Mouse (Mus musculus) neural tube, embryonic 15.5 days (tissue): ENCODE results near the gene Iqcn. TPM values are rescaled to one million over a fixed set of nuclear protein-coding genes. Genes with fewer than 3 reads are reported as not detected.

Experiments
- ATAC-seq: fragments of 200-750 bp; cut with Nextera tagmentation; 2 replicates; pipeline ENCODE4 v1.8.0; 2017; ENCODE audit warnings: mild to moderate bottlenecking, moderate TSS enrichment, moderate library complexity; ENCODE audit not compliant: low FRiP score
- H3K27ac ChIP-seq: fragments of 300-500 bp; sonication (generic); replicated peaks from 2 replicates; pipeline ENCODE4 v1.5.1; 2015; ENCODE audit warnings: mild to moderate bottlenecking, inconsistent platforms
- H3K27me3 ChIP-seq: fragments of 300-500 bp; sonication (generic); replicated peaks from 2 replicates; pipeline ENCODE4 v1.6.1; 2015; ENCODE audit warnings: inconsistent platforms
- H3K36me3 ChIP-seq: fragments of 300-500 bp; sonication (generic); 2 replicates; pipeline ENCODE4 v1.6.1; 2015; ENCODE audit warnings: inconsistent platforms
- H3K4me1 ChIP-seq: fragments of 300-500 bp; sonication (generic); 2 replicates; pipeline ENCODE4 v1.6.1; 2015; ENCODE audit warnings: inconsistent platforms
- H3K4me2 ChIP-seq: fragments of 300-500 bp; sonication (generic); 2 replicates; pipeline ENCODE4 v1.6.1; 2015; ENCODE audit warnings: inconsistent platforms, mild to moderate bottlenecking, moderate library complexity
- H3K4me3 ChIP-seq: fragments of 300-500 bp; sonication (generic); replicated peaks from 2 replicates; pipeline ENCODE4 v1.5.1; 2015; ENCODE audit warnings: mild to moderate bottlenecking, inconsistent platforms
- H3K9ac ChIP-seq: fragments of 300-500 bp; sonication (generic); replicated peaks from 2 replicates; pipeline ENCODE4 v1.6.1; 2015; ENCODE audit warnings: mild to moderate bottlenecking, inconsistent platforms
- H3K9me3 ChIP-seq: fragments of 300-500 bp; sonication (generic); replicated peaks from 2 replicates; pipeline ENCODE4 v1.6.1; 2016; ENCODE audit warnings: inconsistent platforms
- WGBS: fragments of 180-500 bp; shearing (Covaris S2); methylation state at CpG from one replicate; pipeline ENCODE4 v1.1.7; 2015; ENCODE audit warnings: mixed read lengths; 5-methylcytosine and 5-hydroxymethylcytosine counted together
- polyA plus RNA-seq: library from polyadenylated mRNA; unstranded; fragments of >200 nt; fragmentation: Nextera tagmentation; extraction: Ambion mirVana; gene quantifications from 2 replicates; pipeline ENCODE4 v1.2.1, GENCODE M21; 2015

Iqcn gene
- polyA plus RNA-seq, 1 experiment from 2014 or later, result 0.04 TPM

DNA sequence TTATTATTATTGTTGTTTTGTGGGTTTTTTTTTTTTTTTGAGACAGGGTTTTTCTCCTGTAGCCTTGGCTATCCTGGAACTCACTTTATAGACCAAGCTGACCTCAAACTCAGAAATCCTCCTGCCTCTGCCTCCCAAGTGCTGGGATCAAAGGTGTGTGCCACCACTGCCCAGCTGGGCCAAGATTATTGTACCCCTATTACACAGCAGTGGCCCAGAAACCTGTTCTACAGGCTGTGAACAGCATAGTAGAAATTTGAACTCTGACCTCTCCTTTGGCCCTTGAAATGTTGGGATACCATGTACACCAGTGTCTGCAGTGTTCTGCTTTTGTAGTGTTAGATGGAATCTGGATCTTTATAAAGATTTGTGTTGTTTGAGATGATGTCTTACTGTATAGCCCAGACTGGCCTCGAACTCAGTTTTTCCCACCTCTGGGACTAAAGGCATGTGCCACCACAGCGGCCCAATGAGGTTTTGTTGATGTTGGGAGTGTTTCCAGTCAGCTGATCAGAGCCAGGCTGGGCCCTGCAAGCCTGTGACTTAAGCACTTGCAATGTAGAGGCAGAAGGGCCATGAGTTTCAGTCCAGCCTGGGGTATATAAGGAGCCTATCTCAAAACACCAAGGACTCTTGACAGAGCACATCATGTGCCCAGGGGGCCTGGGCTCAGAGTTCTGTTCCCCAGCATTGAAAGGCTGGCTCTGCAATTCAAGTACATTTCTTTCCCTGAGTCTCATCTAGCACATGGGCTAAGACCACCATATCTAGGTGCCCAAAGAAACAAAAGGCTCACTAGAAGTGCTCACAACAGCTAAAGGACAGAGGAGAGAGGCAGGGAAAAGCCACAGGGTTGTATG lies 1.0 kb upstream of the Iqcn start:
- H3K4me3 ChIP-seq, result no peak overlapping the region; the same call in 1 of the 2 replicates
- no peak overlapping the region for H3K27ac ChIP-seq
- H3K9me3 ChIP-seq, result no peaks in the 10 kb centered on the region
- no peaks in the 10 kb centered on the region for H3K27me3 ChIP-seq
- peaks cover 45% of the 10 kb centered on the region for H3K4me1 ChIP-seq
- H3K36me3 ChIP-seq, result no peaks in the 10 kb centered on the region; the same call in 1 of the 2 replicates
- peak overlapping the region; percentile 70 for H3K4me2 ChIP-seq
- 77% methylated on average over 2 of the region's 2 CpGs for WGBS
- no peak for ATAC-seq
- H3K9ac ChIP-seq, result no peak overlapping the region

DNA sequence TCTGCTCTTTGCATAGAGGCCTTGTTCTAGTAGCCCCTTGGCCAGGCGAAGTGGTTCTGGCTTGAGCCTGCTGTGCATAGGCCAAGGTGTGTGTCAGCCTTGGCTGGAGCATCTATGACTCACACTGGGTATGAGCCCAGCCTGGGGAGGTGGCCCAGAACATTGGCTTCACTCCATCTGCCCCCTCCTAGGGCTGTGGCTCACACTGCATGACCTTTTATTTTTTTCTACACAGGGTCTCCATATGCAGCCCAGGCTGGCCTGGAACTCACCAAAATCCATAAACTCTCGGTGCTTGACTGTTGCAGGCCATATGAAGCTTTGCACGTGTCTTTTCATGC lies 445 bp upstream of the Iqcn start:
- Histone ChIP-seq H3K4me3 (no peak overlapping the region), H3K9ac (no peak overlapping the region), H3K27ac (0 out of 2 replicates have a peak overlapping the region, but pooled peaks have one; percentile 33), H3K36me3 (no peaks in the 10 kb centered on the region; the same call in 1 of the 2 replicates), H3K9me3 (no peaks in the 10 kb centered on the region), H3K27me3 (no peaks in the 10 kb centered on the region), H3K4me1 (peaks cover 39% of the 10 kb centered on the region), H3K4me2 (peak overlapping the region; percentile 70)
- WGBS, result 86% methylated on average over 3 of the region's 3 CpGs
- no peak for ATAC-seq

DNA sequence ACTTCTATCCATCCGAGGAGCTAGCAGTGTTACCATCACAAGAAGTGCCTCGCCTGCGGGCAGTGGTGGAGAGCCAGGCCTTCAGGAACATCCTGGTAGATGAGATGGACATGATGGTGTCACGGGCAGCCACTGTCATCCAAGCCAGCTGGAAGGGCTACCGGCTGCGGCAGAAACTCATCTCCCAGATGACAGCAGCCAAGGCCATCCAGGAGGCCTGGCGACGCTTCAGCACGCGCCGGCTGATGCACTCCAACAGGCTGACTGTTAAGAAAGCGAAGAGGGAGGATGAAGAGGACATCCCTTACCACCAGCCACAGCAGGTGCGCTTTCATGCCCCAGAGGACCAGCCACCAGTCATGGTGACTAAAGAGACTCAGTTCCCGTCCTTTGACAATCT lies 5.0 kb downstream of the Iqcn start:
- Histone ChIP-seq H3K9me3 (no peaks in the 10 kb centered on the region), H3K27ac (no peak overlapping the region), H3K4me2 (no peak overlapping the region), H3K4me3 (no peak overlapping the region), H3K4me1 (peaks cover 8% of the 10 kb centered on the region), H3K36me3 (no peaks in the 10 kb centered on the region; the same call in 1 of the 2 replicates), H3K27me3 (no peaks in the 10 kb centered on the region), H3K9ac (no peak overlapping the region)
- ATAC-seq, result no peak
- 93% methylated on average over 14 of the region's 14 CpGs for WGBS

- Histone ChIP-seq H3K4me2 (no peak overlapping the region), H3K4me3 (no peak overlapping the region), H3K27me3 (no peaks in the 10 kb centered on the region), H3K27ac (no peak overlapping the region), H3K4me1 (no peaks in the 10 kb centered on the region), H3K9ac (no peak overlapping the region), H3K36me3 (no peaks in the 10 kb centered on the region), H3K9me3 (no peaks in the 10 kb centered on the region)
- no peak for ATAC-seq
- WGBS, result 95% methylated on average over 9 of the region's 9 CpGs
Observed at GRCm38 (mm10) chr8:70709794-70710193, 6.5 kb downstream of the Iqcn start.

DNA sequence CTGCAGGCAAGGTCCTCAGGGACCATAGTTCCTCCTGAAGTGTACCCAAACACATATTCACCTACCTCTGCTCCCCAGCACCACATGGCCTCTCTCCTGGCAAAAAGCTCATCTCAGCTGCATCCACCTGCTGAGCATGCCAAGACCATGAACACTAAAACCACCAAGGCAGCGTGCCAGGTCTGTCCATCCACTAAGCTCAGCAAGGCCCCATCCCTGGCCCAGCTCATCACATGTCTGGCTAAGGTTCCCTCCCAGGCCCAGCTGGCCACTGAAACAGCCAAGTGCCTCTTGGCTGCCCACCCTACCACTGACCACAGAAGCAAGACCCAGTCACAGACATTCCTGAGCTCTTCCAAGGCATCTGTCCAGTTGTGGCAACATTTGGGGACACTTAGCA lies 7.0 kb downstream of the Iqcn start:
- Histone ChIP-seq H3K4me2 (no peak overlapping the region), H3K9me3 (no peaks in the 10 kb centered on the region), H3K9ac (no peak overlapping the region), H3K27me3 (no peaks in the 10 kb centered on the region), H3K4me1 (no peaks in the 10 kb centered on the region), H3K36me3 (no peaks in the 10 kb centered on the region), H3K4me3 (no peak overlapping the region), H3K27ac (no peak overlapping the region)
- 95% methylated on average over 1 of the region's 1 CpGs for whole genome bisulfite sequencing
- ATAC-seq, result no peak

- Histone ChIP-seq H3K4me1 (no peaks in the 10 kb centered on the region), H3K4me2 (no peak overlapping the region), H3K27me3 (no peaks in the 10 kb centered on the region), H3K9ac (no peak overlapping the region), H3K36me3 (no peaks in the 10 kb centered on the region), H3K9me3 (no peaks in the 10 kb centered on the region), H3K27ac (no peak overlapping the region), H3K4me3 (no peak overlapping the region)
- no peak for ATAC-seq
- WGBS, result 89% methylated on average over 11 of the region's 11 CpGs
Observed at GRCm38 (mm10) chr8:70711041-70711440, 7.8 kb downstream of the Iqcn start.

DNA sequence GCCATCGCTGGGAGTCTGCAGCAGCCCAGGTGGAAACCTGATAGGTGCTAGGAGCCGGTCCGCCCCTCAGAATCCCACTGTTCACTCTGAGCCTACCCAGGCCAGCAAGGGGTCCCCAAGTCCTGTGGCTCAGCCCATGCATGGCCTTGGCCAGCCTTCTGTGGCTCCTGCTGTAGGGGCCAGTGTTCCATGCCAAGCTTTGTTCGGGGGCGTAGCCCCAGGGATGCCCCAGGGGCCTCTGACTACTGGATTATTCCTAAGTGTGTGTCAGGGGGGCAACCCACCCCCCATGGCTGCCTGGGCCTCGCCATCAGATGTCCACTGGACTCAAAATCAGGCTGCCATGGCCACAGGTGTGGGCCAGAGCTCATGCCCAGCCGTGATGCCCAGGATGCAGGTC lies 10.7 kb downstream of the Iqcn start:
- Histone ChIP-seq H3K9me3 (no peaks in the 10 kb centered on the region), H3K9ac (no peak overlapping the region), H3K4me2 (no peak overlapping the region), H3K27ac (no peak overlapping the region), H3K4me1 (no peaks in the 10 kb centered on the region), H3K36me3 (no peaks in the 10 kb centered on the region), H3K4me3 (no peak overlapping the region), H3K27me3 (0 out of 2 replicates have a peak, but pooled peaks cover 2% of the 10 kb centered on the region)
- 87% methylated on average over 7 of the region's 7 CpGs for WGBS
- ATAC-seq, result 0 out of 2 replicates have a peak, but pooled peaks have one; percentile 8

DNA sequence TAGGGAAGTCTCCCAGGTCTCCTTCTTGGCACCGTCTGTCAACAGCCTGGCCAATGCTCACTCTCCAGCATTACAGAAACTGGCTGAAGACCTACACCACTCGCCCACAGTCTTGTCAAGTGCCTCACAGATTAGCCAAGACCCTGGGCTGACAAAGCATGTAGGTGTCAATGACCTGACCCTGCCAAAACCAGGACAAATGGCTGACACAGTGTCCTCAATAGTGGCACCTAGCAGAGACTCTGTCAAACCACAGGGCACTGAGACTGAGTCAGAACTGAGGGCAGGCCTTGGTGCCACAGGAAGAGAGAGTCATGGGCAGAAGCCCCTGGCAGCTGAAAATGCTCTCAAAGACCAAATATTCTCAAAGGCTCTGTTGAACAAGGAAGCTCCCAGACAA lies 11.8 kb downstream of the Iqcn start:
- Histone ChIP-seq H3K27me3 (peaks cover 2% of the 10 kb centered on the region; the same call in 1 of the 2 replicates), H3K4me3 (no peak overlapping the region), H3K4me1 (no peaks in the 10 kb centered on the region), H3K9me3 (no peaks in the 10 kb centered on the region), H3K9ac (no peak overlapping the region), H3K27ac (no peak overlapping the region), H3K4me2 (no peak overlapping the region), H3K36me3 (no peaks in the 10 kb centered on the region)
- ATAC-seq, result no peak
- WGBS, result 79% methylated on average over 2 of the region's 2 CpGs

DNA sequence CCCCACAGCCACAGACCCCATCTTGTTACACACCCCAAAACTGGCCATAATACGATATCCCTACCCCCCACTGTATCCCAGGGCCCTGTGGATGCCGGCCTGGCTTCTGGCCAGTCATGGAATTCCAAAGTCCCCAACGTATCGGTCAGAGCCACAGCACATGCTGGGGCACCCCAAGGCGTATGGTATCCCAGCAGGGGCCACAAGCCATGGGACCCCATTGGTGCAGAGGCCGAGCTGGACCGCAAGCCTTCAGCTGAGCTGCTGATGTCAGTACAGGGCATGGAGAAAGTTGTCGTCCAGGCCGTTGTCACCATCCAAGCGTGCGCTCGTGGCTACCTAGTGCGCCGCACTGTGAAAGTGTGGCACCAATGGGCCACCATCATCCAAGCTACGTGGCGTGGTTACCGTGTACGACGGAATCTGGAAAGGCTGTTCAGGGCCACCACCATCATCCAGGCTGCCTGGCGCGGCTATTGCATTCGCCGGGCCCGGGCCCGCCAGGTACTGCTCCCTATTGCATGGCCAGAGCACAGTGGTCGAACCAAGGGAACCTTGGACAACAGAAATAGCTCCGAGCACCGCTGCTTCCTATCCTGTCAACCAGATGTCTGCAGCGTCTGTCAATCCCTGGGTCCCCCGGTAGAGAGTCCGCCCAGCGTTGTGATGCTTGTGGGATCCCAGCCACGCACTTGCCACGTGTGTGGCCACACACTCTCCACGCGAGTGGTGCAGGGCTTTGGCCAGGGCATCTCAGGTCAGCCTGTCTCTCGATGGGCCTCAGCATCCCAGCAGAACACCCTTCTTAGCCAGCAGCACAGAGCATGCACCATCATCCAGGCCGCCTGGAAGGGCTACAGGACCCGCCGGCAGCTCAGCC lies 13.5 kb downstream of the Iqcn start:
- no peak overlapping the region for H3K4me2 ChIP-seq
- H3K4me1 ChIP-seq, result no peaks in the 10 kb centered on the region
- H3K27ac ChIP-seq, result no peak overlapping the region
- no peaks in the 10 kb centered on the region for H3K36me3 ChIP-seq
- 87% methylated on average over 40 of the region's 40 CpGs for WGBS
- ATAC-seq, result no peak
- peaks cover 2% of the 10 kb centered on the region; the same call in 1 of the 2 replicates for H3K27me3 ChIP-seq
- no peak overlapping the region for H3K9ac ChIP-seq
- H3K9me3 ChIP-seq, result no peaks in the 10 kb centered on the region
- H3K4me3 ChIP-seq, result no peak overlapping the region

GRCm38 (mm10) chr8:70718297-70718696 lies 15.0 kb downstream of the Iqcn start, which contains the start of gene Gm3336:
Gm3336 (plus strand) TSS chr8:70718543.
- Histone ChIP-seq H3K36me3 (no peaks in the 10 kb centered on the region), H3K9ac (no peak within 1 kb of the TSS), H3K4me3 (no peak within 1 kb of the TSS), H3K4me1 (no peaks in the 10 kb centered on the region), H3K27ac (no peak within 1 kb of the TSS), H3K4me2 (peak within 1 kb of the TSS; percentile 29), H3K9me3 (no peaks in the 10 kb centered on the region), H3K27me3 (peaks cover 2% of the 10 kb centered on the region; the same call in 1 of the 2 replicates)
- WGBS, result 4% methylated on average over 19 of the region's 19 CpGs
- ATAC-seq, result no peak

DNA sequence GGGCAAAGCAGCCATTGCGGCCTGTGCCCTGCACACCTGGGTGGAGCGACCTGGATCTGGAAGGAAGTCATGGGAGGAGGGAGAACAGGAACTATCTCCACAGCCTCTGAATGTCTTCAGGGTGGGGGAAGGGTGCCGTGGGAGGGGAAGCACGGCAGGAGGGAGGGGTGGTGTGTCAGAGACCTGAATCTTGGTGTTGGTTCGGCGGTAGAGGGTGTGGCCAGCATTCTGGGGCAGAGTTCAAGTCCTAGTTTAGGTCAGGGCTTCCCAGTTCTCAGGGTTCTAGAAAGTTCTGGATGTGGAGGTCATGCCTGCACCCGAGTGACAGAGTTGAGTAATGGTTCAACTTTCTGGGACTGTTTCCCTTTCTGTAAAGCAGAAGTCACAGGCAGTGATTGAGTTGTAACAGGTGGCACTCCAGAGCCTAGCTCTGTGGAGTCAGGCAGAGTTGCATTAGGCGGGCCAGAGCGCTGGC lies 16.6 kb downstream of the Iqcn start:
- Histone ChIP-seq H3K27ac (no peak overlapping the region), H3K9me3 (no peaks in the 10 kb centered on the region), H3K27me3 (peaks cover 2% of the 10 kb centered on the region; the same call in 1 of the 2 replicates), H3K36me3 (no peaks in the 10 kb centered on the region), H3K4me3 (no peak overlapping the region), H3K4me1 (no peaks in the 10 kb centered on the region), H3K9ac (no peak overlapping the region), H3K4me2 (no peak overlapping the region)
- WGBS, result 69% methylated on average over 9 of the region's 9 CpGs
- no peak for ATAC-seq
